Mouse (Mus musculus): ENCODE measurements around the gene Bok.

The Bok gene

DNA sequence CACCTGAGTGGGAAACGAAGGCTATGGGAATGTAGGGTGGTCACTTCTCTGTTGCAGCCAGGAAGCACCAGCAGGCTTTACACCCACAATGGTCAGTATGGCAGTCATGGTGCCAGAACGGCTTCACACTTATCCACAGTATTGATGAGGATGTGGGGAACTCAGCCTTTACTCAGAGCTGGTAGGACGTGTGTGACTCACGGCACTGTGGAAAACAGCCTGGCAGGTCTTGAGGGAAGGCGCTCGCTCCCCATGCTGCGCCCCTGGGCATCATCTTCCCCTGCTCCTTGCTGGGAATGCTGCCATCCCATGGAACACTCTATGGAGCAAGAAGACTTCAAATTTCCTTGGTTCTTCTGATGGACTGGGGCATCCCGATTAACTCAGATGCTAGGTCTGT lies 5.6 kb downstream of the Bok start:
- no peak for DNase-seq

DNA sequence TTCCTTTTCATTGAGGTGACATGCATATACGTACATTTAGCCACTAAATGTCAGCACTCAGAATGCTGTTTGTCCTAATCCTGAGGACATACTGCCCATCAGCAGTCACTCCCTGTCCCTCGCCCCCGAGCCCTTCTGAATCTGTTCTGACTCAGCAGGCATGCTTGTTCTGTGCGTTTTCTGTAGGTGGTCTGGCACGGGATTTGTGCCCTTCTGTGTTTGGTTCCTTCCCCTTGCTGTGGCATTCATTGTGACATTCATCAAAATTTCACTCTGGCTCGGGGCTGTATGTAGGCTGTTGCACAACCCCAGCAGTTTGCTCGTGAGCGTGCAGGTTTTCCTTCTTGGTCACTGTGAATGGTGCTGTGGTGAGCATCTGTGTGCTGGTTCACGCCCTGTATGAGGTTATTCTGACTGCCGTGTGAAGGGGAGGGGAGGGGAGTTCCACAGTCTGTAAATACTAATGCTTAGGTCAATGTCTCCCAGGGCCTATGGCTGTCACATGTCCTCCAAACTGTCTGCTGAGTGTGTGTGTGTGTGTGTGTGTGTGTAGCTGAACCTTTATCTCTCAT lies 6.4 kb downstream of the Bok start:
- DNase-seq, result no peak

DNA sequence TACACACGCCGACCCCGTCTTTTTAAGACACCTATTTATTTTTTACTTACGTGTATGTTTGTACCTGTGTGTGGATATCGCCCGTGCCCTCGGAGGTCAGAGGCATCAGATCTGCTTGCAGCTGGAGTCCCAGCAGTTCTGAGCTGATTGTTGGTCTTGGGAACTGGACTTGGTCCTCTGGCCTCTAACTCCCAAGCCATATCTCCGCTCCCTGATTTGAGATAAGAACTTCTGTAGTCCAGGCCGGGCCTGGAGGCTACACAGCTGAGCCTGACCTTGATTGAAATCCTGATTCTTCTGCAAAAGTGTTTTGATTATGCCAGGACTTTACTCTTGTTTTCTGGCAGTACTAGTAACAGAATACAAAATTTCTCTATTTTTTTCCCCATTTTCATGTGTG lies 7.3 kb downstream of the Bok start:
- DNase-seq, result no peak

DNA sequence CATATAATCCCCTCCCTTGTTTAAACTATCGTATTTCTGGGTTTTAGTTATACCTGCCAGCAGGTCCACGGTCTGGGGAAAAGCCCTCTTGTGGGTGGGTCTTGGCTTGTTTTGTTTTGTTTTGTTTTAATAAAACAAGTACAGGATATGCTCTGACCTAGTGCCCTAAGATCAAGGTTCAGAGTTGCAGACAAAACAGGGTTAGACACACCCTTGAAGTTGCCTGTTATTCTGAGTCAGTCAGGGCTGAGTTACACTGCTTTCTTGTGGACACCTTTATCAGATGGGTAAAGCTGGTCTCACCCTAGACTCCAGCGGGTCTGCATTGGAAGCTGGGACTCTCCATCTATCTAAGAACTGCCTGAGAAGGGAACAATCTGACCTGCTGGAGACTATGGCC lies 8.0 kb downstream of the Bok start:
- DNase-seq, result no peak

DNA sequence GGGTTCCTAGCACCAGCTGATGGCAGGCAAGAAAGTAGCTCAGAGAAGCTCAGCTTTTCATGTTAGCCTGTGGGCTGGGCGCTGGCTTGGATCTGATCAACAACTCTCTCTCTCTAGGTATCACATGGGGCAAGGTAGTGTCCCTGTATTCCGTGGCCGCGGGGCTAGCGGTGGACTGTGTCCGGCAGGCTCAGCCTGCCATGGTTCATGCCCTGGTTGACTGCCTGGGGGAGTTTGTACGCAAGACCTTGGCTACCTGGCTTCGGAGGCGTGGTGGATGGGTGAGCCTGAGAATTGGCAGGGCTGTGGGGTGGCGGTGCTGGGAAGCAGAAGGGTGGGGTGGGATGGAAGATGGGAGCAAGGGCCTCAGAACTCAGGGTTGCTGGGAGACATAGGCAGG lies 8.5 kb downstream of the Bok start:
- DNase-seq, result no peak

DNA sequence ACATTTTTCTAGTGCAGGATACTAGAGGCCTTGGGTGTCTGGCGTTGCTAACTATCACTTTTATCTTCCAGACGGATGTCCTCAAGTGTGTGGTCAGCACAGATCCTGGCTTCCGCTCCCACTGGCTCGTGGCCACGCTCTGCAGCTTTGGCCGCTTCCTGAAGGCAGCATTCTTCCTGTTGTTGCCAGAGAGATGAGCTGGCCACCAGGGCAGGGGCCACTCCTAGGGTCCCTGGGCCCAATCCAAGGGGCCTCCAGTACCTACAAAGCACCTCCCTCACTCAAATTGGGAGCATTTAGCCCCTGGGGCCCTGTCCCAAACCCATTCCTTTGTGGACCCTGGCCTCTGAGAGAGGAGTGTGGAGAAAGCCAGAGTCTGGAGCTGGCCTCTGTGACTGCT lies 9.5 kb downstream of the Bok start:
- no peak for DNase-seq

DNA sequence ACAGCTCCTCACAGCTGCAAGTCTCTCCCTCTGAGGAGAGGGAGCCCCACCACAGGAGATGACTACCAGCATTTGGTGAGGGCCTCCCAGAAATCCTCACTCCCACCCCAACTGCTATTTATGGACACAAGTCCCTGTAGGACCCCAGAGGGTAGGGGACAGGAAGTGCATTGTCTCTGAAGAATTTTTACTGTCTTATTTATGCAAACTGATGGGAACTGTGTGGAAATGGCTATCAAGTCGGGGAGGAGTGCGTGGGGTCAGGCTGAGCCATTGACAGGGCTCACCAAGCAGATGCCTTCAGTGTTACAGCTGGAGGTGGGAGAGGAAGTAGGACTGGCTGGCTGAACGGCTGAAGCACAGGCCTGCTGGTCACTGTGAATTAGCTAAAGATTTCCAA lies 11.9 kb downstream of the Bok start:
- DNase-seq, result no peak

DNA sequence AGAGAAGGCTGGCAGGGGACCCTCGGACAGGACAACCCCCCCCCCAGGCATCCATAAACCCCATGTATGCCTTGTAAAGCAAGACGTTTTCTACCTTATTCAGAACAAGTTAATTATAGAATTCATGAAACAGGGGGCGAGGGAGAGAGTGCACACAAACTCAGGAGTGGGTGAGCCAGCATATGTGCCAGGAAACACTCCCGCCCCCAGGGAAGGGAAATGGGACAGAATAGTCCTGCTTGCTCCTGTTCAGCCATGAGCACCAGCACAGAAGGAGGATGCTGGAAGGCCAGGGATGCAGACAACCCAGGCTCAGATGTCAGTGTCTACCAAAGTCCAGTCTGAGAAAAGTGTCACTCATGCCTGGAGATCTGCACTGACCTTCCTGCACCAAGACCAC lies 13.7 kb downstream of the Bok start:
- no peak for DNase-seq

DNA sequence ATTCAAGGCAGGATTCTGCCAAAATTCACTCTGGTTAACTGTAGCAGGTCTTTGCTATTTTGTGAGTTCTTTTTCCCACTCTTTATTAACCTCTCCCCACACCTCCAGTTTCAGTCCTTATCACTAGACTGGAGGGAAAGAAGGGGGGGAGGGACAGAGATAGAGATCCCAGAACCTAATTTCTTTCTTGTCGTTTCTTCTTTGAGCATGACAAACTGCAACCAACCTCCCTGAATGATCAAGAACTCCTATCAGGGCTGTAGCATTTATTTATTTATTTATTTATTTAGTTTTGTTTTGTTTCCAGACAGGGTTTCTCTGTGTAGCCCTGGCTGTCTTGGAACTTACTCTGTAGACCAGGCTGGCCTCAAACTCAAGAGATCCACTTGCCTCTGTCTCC lies 16.6 kb downstream of the Bok start:
- no peak for DNase-seq

DNA sequence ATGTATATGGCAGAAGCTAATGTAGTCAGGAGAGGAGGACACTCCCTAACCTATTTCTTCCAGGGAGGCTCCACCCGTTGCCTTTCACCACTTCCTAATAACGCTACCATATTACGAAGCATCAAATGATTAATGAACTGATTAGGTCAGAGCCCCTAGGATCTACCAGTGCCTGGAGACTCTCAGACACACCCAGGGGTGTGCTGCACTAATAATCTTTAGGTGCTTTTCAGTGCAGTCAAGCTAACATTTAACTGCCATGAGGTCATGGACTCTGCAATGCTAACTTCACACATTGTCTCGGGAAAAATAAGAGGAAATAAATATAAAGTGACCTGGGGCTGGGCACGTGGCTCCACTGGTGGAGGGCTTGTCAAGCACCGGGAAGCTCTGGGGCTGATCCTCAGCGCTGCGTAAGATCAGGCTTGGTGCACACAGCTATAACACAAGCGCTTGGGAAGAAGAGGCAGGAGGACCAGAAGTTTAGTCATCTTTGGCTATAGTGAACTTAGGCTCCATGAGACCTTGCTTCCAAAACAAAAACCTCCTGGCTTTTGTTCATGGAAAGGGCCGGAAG lies 18.1 kb downstream of the Bok start:
- no peak for DNase-seq

DNA sequence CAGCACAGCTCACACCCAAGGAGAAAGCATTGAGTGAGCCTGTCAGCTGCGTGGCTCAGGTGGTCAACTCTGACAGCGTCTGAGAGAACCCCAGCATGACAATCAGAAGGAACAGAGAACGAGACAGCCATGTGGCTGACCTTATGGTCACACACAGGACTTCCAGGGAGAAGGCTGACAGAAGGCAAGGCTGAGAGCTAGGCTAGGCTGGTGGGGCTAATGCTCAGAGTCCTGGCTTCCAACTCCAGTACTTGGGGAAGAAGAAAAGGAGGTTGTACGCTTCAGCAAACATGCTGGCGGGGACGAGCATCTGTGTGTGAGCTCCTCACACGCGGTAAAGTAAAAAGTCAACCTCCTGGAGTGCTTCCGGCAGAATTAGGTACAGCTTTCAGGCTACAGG lies 18.9 kb downstream of the Bok start:
- DNase-seq, result no peak

DNA sequence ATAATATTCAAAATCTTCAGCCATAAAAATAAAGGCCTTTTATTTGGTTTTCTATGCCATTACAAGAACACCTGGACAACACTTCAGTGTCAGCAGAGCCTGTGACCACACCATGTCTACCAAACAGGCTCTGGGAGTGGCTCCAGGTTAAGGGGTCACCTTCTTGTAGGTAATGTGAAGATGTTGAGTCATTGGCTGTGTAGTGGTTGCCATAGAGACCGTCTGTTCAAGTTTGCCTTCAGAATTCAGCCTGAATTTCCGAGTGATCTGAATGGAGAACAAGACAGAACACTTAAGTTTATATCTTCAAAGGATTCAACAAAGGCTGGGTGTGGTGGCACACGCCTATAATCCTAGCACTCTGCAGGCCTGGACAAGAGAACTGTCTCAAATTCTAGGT lies 19.9 kb downstream of the Bok start:
- no peak for DNase-seq

DNA sequence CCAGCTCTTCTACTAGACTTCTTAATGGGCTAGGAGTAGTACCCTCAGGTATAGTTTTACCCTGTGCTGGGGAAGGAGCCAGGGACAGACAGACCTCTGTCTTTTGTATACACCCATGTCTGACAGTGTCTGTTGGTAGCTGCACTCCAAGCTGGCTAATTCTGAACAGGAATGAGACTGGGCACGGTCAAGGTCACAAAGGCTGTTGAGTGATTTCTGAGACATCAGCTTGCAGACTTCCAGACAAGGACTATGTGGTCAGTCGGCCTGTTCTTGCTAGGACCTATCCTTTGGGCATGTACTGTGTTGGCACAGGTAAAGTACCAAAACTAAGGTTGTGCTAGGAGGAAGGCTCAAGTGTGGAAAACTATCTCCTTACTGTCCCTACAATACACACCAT lies 30.7 kb downstream of the Bok start:
- no peak for DNase-seq

DNA sequence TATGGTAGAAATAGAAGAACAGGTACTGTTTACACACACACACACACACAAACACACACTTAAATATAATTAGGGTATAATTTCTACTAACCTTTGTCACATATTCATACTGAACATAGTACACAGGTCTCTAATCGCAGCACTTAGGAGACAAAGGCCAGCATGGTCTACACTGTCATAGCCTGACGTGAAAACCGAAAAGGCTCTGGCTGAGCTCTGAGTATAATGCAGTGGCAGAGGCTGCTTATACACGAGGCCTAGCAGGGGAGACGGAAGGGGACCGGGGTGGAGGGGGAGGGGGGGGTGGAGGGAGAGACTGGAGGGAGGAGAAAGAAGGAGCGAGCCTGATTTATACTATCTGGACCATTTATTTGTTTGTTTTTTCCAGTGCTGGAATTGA lies 36.1 kb downstream of the Bok start:
- DNase-seq, result no peak

DNA sequence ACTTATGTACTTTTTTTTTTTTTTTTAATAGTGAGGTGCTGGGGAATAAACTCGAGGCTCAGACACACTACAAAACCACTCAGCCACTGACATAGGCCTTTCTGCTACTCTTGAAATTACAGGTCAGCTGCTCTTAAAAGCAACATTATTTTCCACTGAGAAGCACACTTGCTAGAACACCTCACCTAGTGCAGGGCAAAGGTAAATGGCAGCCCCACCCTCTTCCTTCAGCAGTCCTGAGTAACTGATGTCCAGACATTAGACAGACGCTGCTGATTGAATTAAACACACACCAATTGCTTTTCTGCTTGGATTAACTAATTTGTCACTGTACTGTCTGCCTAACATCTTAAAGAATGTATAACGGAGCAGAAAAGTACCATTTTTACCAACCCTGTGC lies 39.2 kb downstream of the Bok start:
- no peak for DNase-seq

DNA sequence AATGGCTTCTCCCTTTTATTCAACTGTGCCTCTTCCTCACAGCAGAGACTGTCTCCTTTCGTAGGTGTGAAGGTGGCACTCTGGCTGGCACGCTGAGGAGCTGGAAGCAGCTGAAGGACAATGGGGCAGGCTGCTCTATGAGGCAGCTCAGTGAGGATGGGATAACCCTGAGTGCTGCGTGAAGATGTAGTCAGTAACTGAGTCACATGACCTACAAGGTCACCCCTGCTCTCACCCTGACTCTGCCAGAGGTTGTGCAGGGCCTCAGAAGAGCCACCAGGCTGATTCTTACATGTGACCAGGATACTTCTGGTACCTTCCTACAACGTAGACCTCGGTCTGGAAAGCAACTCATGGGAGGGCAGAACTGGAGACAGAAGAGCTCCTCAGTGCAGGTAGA lies 40.2 kb downstream of the Bok start:
- no peak for DNase-seq

DNA sequence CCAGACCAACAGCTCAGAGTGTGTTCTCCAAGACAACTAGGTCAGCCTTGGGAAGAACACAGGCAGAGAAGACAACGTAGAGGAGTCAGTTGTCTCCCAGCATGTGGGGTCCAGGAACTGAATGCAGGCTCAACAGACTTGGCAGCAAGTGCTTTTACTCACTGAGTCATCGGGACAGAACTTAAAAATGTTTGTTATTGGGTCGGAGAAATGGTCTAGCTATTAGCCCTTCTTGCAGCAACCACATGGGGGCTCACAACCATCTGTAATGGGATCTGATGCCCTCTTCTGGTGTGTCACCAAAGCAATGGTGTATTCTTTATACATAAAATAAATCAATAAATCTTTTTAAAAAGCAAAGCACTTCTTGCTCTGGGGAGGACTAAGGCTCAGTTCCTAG lies 40.7 kb downstream of the Bok start:
- no peak for DNase-seq

DNA sequence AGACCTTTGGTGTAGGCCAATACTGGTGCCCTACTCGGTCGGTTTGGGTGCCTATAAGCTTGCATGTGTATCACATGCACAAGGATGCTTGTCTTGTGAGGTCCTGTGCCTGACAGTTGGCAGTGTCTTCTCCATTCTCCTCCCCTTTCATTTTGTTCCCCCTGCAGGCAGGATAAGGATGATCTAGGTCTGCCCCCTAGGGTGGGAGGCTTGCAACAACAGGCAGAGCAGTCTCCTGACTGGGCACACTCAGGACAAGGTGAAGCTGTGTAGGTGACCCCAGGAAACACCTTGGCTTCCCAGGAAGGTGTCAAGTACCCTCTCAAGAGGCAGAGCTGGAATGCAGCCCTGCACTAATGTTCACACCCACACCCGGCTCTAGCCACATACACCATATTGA lies 41.5 kb downstream of the Bok start:
- peak; percentile 73 for DNase-seq

DNA sequence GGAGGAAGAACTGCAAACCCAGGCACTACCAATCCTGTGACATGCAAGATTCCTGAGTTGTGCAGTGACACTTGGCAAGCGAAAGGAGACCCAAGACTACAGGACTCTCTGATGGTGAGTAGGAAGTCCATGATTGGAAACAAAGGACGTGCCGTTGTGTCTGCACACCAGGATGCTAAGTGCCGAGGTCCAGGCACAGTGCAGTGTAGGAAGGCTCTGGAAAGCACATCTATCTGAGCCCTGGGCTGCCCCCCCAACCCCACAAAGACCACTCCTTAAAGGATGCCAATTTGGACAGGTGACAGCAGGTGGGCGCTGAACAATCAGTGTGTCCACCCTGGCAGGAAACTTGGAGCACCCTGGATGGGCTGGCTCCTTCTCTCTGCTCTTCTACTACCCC lies 45.6 kb downstream of the Bok start:
- no peak for DNase-seq

DNA sequence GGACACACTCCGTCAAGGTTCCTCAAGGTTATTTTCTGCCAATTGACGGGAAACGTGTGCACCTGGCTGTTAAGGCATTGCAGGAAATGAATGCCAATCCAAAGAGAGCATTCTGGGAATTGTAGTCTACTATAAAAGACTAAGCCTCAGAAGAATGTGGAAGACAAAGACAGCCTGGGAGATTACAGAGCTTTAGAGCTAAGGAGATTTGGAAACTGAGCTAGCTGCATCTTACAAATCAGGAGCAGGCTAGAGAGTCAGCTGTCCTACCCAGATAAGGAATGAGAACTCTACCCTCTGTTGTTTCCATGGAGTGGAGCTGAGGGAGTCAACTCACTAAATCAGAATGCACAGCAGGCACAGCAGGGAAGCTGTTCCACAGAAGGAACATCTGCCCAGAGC lies 46.4 kb downstream of the Bok start:
- no peak for DNase-seq

DNA sequence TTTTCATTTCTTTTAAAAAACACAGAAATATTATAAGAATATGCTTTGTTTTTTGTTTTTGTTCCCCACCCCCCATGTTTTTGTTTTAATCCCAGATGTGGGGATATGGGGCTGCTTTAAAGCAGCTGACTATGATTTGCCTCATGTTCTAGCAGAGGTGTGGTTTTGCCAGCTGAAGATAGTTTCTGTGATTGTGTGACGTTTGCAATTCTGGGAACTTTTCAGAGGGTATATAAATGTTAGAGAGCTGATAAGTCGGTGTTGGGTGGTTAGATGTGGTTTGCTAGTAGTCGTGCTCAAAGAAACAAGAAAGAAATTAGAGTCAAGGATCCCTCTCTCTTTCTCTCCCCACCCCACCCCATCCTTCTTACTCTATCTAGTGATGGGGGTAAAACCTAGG lies 50.4 kb downstream of the Bok start:
- DNase-seq, result no peak

DNA sequence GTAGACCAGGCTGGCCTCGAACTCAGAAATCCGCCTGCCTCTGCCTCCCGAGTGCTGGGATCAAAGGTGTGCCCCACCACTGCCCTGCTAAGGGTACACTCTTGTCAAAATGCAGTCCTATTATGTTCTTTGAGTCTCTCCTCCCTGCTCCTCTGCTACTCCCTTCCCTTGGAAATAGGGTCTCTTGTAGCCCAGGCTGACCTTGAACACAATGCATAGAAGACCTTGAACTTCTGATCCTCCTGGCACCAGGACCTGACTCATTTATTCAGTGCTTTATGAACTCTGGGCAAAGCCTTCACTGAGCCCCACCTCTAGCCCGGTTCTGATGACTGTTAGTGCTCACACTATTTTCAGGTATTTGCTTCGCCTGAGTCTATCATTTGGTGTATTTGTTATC lies 52.3 kb downstream of the Bok start:
- DNase-seq, result no peak

DNA sequence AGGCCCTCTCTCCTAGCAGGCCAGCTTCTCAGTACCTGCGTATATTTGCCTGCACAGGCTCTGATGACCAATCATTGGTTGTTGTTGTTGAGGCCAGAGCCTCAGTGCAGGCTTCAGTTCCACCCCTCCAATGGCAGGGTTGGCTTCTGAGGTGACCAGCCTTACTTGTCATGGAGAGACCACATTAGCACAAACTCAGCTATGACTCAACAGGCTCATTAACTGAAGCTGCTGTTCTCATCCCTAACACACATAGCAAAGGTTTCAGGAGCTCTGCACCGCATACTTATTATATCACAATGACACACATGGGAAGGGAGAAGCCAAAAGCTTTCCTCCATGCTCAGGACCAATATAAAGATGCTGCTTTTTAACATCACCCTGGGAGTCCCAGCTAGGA lies 55.2 kb downstream of the Bok start:
- no peak for DNase-seq

DNA sequence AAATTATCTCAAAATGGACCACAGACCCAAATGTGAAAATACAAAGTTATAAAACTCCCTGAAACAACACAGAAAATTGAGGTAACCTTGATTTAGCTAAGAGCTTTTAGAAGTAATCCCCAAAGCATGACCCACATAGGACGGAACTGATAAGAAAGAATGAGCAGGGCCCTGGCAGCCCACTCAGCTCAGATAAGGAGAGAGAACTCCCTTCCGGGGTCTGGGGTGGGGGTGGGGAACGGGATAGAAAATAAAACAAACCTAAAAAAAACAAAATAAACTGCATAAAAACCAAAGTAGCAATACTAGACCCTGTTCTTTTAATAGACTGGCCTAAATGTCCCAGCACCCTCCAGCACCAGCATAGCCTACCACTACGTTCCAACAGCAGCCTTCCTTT lies 56.5 kb downstream of the Bok start:
- no peak for DNase-seq

DNA sequence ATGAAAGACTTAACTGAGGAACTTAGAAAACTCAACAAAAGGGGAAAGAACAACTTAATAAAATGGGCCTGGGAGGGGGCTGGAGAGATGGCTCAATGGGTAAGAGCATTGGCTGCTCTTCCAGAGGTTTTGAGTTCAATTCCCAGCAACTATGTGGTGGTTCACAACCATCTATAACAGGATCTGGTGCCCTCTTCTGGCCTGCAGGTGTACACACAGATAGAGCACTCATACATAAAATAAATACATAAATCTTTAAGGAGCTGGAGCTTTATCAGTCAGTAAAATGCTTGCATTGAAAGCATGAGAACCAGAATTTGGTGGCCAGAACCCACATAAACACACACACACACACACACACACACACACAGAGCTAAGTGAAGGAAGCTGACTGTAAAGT lies 57.5 kb downstream of the Bok start:
- DNase-seq, result peak; percentile 34

Data from thymus, postnatal 4 days (tissue).